Mouse (Mus musculus) ovary, adult 2 months (tissue): ENCODE data around the gene Mapk1ip1l. TPM values are rescaled to one million over a fixed set of nuclear protein-coding genes. Genes with fewer than 3 reads are reported as not detected.

Source experiments
- polyA plus RNA-seq: library from polyadenylated mRNA; depleted of rRNA; stranded (reverse); fragments of >200 nt; gene quantifications from 2 replicates; pipeline ENCODE4 v1.2.3, GENCODE M21; 2012; rRNA removed

Gene Mapk1ip1l
- 27.5 and 42.8 TPM in 2 replicates for polyA plus RNA-seq

DNA sequence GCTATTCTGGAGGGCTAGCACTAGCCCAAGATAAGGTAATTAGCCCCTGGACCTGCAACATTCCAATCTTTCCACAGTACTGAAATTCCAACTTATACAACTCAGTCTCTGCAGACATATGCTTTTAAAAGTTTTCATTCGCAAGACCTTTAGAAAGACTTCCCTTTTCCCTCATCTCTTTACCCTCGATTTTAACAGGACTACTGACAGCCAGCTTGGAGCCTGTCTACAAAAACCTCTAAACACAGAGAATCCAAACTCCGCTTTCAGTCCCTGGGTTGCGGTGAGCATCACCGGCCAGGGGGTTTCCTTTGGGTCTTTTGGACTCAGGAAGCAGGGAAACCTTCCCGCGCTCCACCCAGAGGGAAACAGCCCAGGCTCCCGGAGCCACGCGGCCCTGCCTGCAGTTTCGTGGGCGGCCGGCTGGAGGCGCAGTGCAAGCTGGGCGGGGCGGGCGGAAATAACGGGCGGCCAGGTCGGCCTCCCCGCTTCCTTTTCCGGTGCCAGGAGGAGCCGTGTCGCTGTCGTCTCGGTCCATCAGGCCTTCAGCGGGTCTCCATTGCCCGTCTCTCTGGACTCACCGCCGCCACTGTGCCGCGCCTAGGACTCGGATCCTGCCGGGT is at the start of gene Mapk1ip1l:
TSS of gene Mapk1ip1l (plus strand) at position 482 of the 623 bp plus-strand sequence.

GRCm38 (mm10) chr14:47276637-47277393 is 21.3 kb upstream of the Mapk1ip1l start, which contains the start of the genes Wdhd1 and Socs4:
Gene Wdhd1, minus strand, starts transcription at chr14:47276857.
Gene Socs4, plus strand, starts transcription at chr14:47276931.

GRCm38 (mm10) chr14:47367461-47367860 is 69.4 kb downstream of the Mapk1ip1l start, which contains the start of gene Lgals3:
Gene Lgals3, plus strand, starts transcription at chr14:47367751.

Other genes starting within 250 kb of the Mapk1ip1l start
- gene Gch1, start 108.9 kb upstream of the Mapk1ip1l start, polyA plus RNA-seq: 26.9 and 34.7 TPM in 2 replicates
- gene Wdhd1, start 21.4 kb upstream of the Mapk1ip1l start, polyA plus RNA-seq: 1.5 and 2.2 TPM in 2 replicates
- 1.6 and 2.1 TPM in 2 replicates for gene Socs4, start 21.3 kb upstream of the Mapk1ip1l start, polyA plus RNA-seq
- gene Lgals3, start 69.5 kb downstream of the Mapk1ip1l start, polyA plus RNA-seq: 134 and 164 TPM in 2 replicates
- 1.7 and 2.6 TPM in 2 replicates for gene Dlgap5, start 120.1 kb downstream of the Mapk1ip1l start, polyA plus RNA-seq
- gene Fbxo34, start 152.2 kb downstream of the Mapk1ip1l start, polyA plus RNA-seq: 27.6 and 34.8 TPM in 2 replicates